Mouse (Mus musculus) layer of hippocampus, postnatal 14 days (tissue): ENCODE measurements around the gene Haus2. TPM values are rescaled to one million over a fixed set of nuclear protein-coding genes. Genes with fewer than 3 reads are reported as not detected.

Experiments used
- DNase-seq, 2 experiments: peaks; one replicate each; pipeline ENCODE4 v3.0.0; 2021 to 2022; ENCODE audit warnings: low spot score in 2 of 2, mixed read lengths in 1 of 2
- total RNA-seq, 2 experiments: library from RNA; stranded (reverse); gene quantifications; 2 replicates each; pipeline ENCODE4 v1.2.3; 2021

The Haus2 gene
- total RNA-seq, 2 experiments from 2014 or later, result 14.1 to 17.1 TPM

DNA sequence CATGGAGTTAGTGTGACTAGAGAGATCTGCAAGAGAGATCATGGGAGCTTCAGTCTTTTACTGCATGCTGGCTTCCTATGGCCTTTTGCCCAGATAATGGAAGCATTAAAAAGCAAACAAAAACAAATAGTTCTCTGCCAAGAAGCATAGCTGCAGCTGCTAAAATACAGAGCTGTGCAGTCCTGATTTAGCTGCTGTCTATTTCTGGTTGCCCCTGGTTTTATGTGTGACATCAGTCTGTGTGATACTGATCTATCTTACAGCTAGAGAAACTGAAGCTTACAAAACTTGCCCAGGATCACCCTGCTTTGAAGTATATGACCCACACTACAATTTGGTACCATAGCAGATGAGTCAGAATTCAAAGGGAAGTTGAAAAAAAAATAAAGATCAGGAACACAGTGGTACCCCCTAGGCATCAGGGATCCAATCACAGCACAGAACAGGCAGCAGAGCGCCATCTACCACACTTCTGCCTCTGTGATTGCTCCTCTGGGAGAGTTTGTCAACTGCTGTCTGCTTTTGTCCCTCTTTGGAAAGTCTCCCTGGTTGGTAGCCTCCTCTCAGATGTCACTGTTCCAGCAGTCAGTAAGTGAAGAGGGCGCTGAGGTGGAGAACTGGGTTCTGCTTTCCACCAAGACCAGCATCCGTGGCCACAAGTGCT lies 54.4 kb downstream of the Haus2 start:
- peak in 1 of 2 experiments; percentile 13 for DNase-seq

DNA sequence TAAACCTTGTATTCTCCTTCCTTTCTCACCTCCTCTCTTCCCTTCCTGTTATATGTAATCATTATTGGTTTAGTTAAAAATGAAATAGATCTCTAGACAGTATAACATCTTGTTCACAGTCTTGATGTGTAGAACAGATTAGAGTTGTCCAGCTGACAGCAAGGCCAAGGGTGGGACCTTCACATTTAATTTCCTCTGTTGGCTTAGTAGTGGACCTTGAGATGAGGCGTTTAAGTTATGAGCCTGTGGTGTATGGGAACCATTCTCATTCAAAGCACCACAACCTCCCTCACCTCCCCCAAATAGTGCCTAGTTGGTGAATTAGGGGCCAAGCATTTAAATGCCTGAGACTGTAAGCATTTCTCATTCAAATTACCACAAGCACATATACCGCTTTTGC lies 58.3 kb downstream of the Haus2 start:
- no peak for DNase-seq

DNA sequence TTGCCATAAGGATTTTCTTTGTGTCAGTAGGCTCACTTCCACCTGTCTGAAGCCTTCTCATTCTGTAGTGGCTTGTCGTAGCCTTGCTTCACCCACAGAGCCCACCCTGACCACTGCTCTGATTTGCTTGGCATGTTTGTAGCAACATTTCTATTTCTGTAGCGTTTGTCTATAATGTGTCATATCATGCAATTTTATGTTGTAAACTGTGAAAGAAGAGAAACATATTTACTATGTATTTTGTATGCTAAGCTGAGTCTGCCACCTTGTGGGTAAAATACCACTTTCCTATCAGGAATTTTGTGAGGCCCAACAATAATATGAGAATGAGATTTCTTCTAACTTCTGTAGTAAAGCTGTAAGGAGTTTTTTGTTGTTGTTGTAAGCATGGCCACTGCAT lies 61.1 kb downstream of the Haus2 start:
- no peak for DNase-seq

Other genes starting within 250 kb of the Haus2 start
- 10 to 100 TPM; 11.4 to 12.1 TPM for gene Ganc, start 205.5 kb upstream of the Haus2 start, total RNA-seq
- 10 to 100 TPM; 34.3 to 37.2 TPM for gene Tmem87a, start 205.3 kb upstream of the Haus2 start, total RNA-seq
- 10 to 100 TPM in 1 of 2 experiments, 1 to 10 TPM in 1; 6.7 to 10.2 TPM for gene Capn3, start 153.4 kb upstream of the Haus2 start, total RNA-seq
- 100 to 1,000 TPM; 104 to 113 TPM for gene Zfp106, start 45.5 kb upstream of the Haus2 start, total RNA-seq
- gene Snap23, start 41.7 kb upstream of the Haus2 start, total RNA-seq, result 10 to 100 TPM; 21.4 to 21.5 TPM
- 10 to 100 TPM; 26.0 to 31.6 TPM for gene Lrrc57, start 137 bp downstream of the Haus2 start, total RNA-seq
- gene Stard9, start 19.7 kb downstream of the Haus2 start, total RNA-seq, result 10 to 100 TPM; 10.4 to 11.0 TPM
- 10 to 100 TPM; 21.3 to 25.4 TPM for gene Cdan1, start 240.7 kb downstream of the Haus2 start, total RNA-seq
- gene Ttbk2, start 241.2 kb downstream of the Haus2 start, total RNA-seq, result 10 to 100 TPM; 55.3 to 59.8 TPM